Mouse (Mus musculus) layer of hippocampus, adult 2 months (tissue): ENCODE data around the gene Mctp1. TPM values are rescaled to one million over a fixed set of nuclear protein-coding genes. Genes with fewer than 3 reads are reported as not detected.
"Not testable (repeated sequence)": the region's sequence is repeated elsewhere in the genome, so short reads cannot be mapped to it uniquely, and the experiment has no call there.

Experiments
- DNase-seq, 2 experiments: peaks; one replicate each; pipeline ENCODE4 v3.0.0; 2022; ENCODE audit warnings: low spot score in 2 of 2
- H3K27ac ChIP-seq: fragments of 200-600 bp; 2 replicates; pipeline ENCODE4 v1.8.1; 2022
- H3K4me3 ChIP-seq: fragments of 200-600 bp; 2 replicates; pipeline ENCODE4 v1.8.1; 2022; ENCODE audit warnings: mild to moderate bottlenecking
- CTCF ChIP-seq: fragments of 200-600 bp; conservative IDR thresholded peaks from 2 replicates; pipeline ENCODE4 v1.8.1; 2022; ENCODE audit warnings: antibody characterized with exemption, mild to moderate bottlenecking, moderate library complexity
- total RNA-seq, 2 experiments: library from RNA; stranded (reverse); gene quantifications; 2 replicates each; pipeline ENCODE4 v1.2.3; 2021

Gene Mctp1
- total RNA-seq, 2 experiments from 2014 or later = 56.1 to 62.0 TPM

DNA sequence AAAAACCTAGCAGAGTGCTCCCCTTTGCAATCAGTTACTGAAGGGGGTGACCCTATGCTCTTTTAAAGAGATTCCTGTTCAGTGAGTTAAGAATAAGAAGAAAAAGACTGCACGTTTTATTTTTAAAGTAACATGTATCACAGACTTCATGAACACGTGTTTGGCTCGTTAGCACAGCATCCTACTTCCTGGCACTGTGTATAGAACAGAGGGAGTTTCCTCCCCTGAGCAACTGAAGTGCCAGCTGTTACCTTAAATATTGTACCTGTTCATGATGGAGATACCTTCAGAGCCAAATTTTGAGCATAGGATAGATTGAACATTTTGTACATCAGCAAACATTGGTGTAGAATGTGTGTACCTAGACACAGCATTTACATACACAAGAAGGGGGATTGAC lies 494.7 kb downstream of the Mctp1 start:
- peak overlapping the region; percentile 36; the same call in 1 of the 2 replicates for H3K27ac ChIP-seq
- H3K4me3 ChIP-seq = no peak overlapping the region
- no peak for DNase-seq
- TF ChIP-seq CTCF = no peak

- Histone ChIP-seq H3K27ac (no peak overlapping the region), H3K4me3 (no peak overlapping the region)
- DNase-seq = no peak
- TF ChIP-seq CTCF = no peak
Observed at GRCm38 (mm10) chr13:76884517-76885092, 500.3 kb downstream of the Mctp1 start.

GRCm38 (mm10) chr13:76892987-76893386 lies 508.7 kb downstream of the Mctp1 start:
- no peak for TF ChIP-seq CTCF

GRCm38 (mm10) chr13:76895770-76896456 lies 511.6 kb downstream of the Mctp1 start:
- no peak for TF ChIP-seq CTCF
- H3K27ac ChIP-seq = no peak overlapping the region
- H3K4me3 ChIP-seq = no peak overlapping the region
- peak in 1 of 2 experiments; percentile 47 for DNase-seq

More at GRCm38 (mm10) chr13:76892987-76893386, 508.7 kb downstream of the Mctp1 start:
- no peak for DNase-seq
- no peak overlapping the region for H3K27ac ChIP-seq
- H3K4me3 ChIP-seq = no peak overlapping the region

DNA sequence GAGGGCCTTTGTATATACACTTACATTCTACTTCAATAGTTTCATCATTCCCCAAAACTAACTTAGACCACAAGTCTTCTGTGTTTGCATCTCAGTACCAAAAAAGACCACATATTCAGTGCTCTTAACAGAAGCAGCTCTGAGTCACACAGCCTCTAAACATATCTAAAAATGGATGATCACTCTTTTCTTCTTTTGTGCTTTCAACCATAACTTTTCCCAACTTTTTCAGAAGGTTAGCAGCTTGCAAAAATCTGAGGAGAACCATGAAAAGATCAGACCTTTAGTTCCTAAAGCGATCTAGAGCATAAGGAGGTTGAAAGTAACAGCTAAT lies 512.1 kb downstream of the Mctp1 start:
- no peak for TF ChIP-seq CTCF
- no peak overlapping the region for H3K4me3 ChIP-seq
- H3K27ac ChIP-seq = no peak overlapping the region
- DNase-seq = no peak

DNA sequence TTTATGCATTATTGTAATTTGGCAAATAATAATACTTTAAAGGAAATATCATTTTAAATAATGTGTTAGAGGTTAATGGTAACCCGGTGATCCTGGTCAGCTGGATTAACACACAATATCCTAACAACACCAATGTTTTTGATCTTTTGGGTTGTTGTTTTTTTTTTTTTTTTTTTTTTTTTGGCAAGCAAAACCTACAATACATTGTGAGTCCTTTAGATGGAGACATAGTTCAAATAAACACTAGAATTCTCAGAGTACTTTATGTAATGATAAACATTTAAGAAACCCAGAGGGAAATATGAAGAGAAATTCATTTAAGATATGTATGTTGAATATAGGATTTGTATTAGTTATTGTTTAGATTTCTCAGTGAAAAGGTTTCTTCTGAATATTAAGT lies 534.0 kb downstream of the Mctp1 start:
- TF ChIP-seq CTCF = peak; percentile 64
- Histone ChIP-seq H3K4me3 (no peak overlapping the region), H3K27ac (no peak overlapping the region)
- no peak for DNase-seq

DNA sequence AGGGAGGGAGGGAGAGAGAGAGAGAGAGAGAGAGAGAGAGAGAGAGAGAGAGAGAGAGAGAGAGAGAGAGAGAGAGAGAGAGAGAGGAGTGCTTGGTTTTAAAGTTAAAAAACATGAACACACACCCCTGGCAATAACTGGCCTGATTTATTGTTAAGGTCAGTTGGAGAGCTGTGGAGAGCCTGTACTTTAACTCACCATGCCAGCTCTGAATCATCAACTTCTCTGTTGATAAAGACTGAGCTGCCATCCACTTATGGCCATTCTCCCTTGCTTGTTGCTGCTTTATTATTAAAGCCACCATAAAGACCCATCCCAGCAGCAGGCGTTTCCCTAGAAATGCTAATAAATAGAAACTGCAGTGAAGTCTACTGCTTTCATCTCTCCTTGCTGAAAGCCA lies 542.5 kb downstream of the Mctp1 start:
- Histone ChIP-seq H3K4me3 (no peak overlapping the region), H3K27ac (no peak overlapping the region)
- TF ChIP-seq CTCF = no peak
- DNase-seq = no peak

GRCm38 (mm10) chr13:76927875-76928440 lies 543.6 kb downstream of the Mctp1 start:
- TF ChIP-seq CTCF = no peak
- DNase-seq = no peak
- Histone ChIP-seq H3K27ac (no peak overlapping the region), H3K4me3 (no peak overlapping the region)

GRCm38 (mm10) chr13:76929152-76929551 lies 544.8 kb downstream of the Mctp1 start:
- H3K4me3 ChIP-seq = no peak overlapping the region
- no peak overlapping the region for H3K27ac ChIP-seq
- TF ChIP-seq CTCF = no peak
- DNase-seq = no peak

GRCm38 (mm10) chr13:76932933-76933332 lies 548.6 kb downstream of the Mctp1 start:
- no peak overlapping the region for H3K4me3 ChIP-seq
- H3K27ac ChIP-seq = no peak overlapping the region
- TF ChIP-seq CTCF = no peak
- DNase-seq = no peak

- peak in 1 of 2 experiments; percentile 16 for DNase-seq
- Histone ChIP-seq H3K4me3 (no peak overlapping the region), H3K27ac (no peak overlapping the region)
- TF ChIP-seq CTCF = no peak
Observed at GRCm38 (mm10) chr13:76949234-76949633, 564.9 kb downstream of the Mctp1 start.

GRCm38 (mm10) chr13:76967588-76967987 lies 583.3 kb downstream of the Mctp1 start:
- DNase-seq = no peak
- TF ChIP-seq CTCF = no peak
- Histone ChIP-seq H3K4me3 (no peak overlapping the region), H3K27ac (no peak overlapping the region)

DNA sequence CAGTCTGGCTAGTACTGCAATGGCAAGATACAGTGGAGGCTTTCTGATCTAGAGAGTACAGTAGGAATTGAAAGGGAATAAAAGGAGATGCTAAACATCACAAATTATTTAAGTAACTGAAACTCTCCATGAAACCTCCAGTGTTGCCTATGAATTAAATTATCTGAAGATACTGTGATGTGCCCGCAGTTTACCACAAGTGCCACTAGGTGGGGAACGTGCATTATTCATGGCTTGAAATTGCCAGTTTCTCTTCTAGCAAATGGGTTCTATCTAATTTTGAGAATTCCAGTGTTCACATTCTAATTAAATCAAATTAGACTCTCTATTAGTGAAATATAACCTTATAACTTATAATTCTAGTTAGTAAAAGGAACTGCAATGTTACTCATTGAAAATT lies 585.1 kb downstream of the Mctp1 start:
- peak; percentile 44 to 64 for DNase-seq
- peak; percentile 92 for TF ChIP-seq CTCF

DNA sequence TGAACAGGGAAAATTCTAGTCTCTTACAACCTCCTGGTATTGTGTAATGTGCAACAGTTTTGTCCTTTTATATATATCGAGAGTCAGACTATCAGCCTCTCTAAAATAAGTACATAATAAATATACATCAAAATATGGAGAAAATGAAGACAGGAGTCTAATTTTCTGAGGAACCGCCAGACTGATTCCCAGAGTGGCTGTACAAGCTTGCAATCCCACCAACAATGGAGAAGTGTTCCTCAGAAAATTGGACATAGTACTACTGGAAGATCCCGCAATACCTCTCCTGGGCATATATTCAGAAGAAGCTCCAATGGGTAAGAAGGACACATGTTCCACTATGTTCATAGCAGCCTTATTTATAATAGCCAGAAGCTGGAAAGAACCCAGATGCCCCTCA lies 586.7 kb downstream of the Mctp1 start:
- not testable (repeated sequence) for H3K27ac ChIP-seq, DNase-seq, H3K4me3 ChIP-seq

More for the DNA sequence above, 585.1 kb downstream of the Mctp1 start:
- Histone ChIP-seq H3K27ac (no peak overlapping the region), H3K4me3 (no peak overlapping the region)
